Mouse (Mus musculus): Measurements from ENCODE around the gene Ddx41.
A peak's percentile ranks its signal among the peaks of the same experiment; 100 is the strongest.
"Not testable (repeated sequence)": the region's sequence is repeated elsewhere in the genome, so short reads cannot be mapped to it uniquely, and the experiment has no call there.

The Ddx41 gene

DNA sequence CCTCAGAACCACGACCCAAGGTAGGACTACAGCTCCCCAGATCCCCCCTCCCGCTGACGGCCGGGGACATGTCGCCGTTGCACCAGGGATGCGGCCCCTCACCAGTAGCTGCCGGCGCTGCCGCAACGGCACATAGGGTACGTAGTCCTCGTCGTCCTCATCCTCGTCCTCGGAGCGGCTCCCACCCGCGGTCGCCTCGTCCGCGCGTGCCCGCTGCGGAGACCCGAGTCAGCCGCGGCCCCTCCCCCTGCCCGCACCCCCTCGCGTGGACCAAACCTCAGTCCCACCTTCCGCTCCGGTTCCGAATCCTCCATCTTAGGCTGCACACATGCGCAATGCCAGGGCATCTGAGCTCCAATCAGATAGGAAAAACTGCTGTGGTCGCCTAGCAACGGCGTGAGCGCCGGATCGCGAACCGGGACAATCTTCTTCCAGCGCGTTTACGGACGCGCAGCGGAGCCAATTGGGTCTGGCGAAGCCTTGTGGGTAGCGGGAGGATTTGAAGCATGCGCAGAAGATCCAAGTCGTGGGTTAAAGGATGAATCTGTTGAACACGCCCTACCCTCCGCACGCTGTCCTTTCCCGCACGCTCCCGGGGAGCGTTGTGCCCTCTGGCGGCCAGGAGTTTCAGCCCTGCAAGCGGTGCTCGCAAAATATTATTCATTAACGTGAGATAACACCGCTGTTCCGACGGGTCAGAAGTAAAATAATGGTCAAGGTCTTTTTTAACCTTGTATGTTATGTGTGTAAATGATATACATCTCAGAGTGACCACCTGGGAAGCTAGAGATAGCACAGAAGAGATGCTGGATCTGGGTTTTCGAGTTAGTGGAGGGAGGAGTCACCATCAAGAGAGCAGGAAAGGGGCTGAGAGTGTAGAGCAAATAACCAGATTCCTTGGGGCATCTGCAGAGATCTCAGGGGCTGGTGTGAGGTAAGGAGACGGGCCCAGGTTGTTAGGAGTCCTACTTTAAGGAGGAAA, at the start of gene Ddx41:
Gene Ddx41 (minus strand): TSS at position 465 of the 982 bp plus-strand sequence.
- peak; percentile 99 to 100 for DNase-seq

DNA sequence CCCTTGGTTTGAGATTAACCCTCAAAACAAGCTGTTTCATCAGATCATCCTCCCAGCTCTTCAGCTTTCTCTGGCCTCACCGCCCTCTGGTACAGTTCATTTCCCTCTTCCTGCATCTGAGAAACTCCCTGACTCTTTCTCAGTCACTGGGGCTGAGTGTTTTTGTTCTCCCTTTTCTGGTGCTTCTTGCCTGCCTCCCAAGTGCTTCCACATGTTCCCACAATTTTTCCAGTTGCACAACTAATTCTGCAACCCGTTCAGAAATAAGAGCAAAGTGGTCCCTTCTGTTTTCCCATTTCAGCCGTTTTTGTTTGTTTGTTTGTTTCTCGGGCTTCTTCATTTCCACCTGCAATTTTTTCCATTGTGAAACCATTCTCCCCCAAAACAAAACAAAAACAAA, 41.6 kb upstream of the Ddx41 start:
- DNase-seq, result no peak

DNA sequence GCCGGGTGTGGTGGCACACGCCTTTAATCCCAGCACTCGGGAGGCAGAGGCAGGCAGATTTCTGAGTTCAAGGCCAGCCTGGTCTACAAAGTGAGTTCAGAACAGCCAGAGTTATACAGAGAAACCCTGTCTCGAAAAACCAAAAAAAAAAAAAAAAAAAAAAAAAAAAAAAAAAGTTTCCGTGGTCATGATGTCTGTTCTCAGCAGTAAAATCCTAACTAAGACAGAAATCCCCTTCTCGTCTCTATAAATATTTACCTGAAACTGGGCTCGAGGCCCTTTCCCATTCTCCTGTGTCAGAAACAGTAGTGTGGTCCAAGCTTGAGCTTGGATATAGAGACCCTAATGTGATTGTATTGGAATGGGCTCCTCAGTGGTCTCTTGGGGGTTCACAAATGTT, 40.4 kb upstream of the Ddx41 start:
- DNase-seq, result not testable (repeated sequence)

DNA sequence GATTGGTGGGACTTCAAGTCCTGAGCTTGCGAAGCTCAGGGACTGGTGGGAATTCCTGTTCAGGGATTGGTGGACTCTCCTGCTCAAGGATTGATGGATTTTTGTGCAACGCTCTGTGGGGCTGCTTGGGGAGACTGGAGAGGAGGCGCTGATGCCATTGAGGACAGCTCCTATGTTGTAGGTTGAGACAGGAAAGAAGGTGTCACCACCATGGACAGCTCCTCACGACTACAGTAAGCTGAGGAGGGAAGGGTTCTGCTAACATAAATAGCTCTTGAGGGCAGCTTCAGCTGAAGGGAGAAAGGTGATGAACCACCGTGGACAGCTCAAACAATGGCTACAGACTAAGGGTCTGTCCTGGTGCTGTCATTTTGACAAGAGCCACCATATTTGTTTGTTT, 39.5 kb upstream of the Ddx41 start:
- no peak for DNase-seq

DNA sequence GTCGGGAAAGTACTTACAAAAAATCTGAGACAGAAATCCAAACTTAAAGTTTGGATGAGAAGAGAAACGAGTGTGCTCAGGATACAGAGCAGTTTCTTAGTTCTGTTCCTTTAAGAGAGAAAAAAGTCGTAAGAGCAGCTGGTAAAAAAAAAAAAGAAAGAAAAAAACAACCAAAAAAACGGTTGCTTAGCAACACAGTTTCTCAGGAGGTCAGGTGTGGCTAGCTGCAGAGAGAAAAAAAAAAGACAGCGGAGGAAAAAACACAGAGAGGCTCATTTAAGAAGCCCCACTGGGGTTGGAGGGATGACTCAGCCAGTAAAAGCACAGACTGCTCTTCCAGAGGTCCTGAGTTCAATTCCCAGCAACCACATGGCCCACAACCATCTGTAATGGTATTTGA, 37.9 kb upstream of the Ddx41 start:
- DNase-seq, result no peak

DNA sequence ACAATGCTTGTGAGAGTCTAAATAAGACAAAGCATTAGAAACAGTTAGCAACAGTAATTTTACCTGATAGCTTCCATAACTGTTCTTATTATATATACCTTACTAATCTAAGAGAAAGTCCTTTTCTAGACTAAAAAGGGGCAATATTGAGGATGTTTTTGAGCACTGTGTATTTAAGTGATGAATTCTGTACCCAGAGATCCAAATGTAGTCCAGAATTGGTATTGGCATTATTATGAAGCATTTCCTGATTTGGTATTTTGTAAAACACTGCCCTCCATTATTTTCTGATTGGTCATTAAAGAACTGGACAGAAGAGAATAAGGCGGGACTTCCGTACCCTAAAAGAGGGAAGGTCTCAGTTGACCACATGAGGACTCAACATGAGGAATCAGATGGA, 37.0 kb upstream of the Ddx41 start, which contains the start of gene Tmed9:
Gene Tmed9 (plus strand): TSS at position 301 of the 400 bp plus-strand sequence.
- no peak for DNase-seq

DNA sequence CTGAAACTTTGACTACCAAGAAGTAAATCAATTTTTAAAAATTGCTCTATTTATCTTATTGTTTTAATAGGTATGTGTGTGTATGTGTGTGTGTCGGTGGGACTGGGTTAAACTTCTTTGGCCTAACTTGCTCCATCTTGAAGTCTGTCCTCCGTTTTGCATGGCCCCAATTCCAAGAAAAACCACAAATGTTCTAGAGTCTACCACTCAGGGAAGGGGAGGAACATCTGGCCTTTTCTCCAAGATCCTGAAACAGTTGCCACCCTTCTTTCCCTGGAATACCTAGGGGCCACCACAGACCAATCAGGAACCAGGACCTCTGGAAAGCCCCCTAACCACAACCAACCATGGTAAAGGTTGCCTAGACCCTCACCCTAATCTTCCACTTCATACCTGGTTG, 35.5 kb upstream of the Ddx41 start:
- no peak for DNase-seq

DNA sequence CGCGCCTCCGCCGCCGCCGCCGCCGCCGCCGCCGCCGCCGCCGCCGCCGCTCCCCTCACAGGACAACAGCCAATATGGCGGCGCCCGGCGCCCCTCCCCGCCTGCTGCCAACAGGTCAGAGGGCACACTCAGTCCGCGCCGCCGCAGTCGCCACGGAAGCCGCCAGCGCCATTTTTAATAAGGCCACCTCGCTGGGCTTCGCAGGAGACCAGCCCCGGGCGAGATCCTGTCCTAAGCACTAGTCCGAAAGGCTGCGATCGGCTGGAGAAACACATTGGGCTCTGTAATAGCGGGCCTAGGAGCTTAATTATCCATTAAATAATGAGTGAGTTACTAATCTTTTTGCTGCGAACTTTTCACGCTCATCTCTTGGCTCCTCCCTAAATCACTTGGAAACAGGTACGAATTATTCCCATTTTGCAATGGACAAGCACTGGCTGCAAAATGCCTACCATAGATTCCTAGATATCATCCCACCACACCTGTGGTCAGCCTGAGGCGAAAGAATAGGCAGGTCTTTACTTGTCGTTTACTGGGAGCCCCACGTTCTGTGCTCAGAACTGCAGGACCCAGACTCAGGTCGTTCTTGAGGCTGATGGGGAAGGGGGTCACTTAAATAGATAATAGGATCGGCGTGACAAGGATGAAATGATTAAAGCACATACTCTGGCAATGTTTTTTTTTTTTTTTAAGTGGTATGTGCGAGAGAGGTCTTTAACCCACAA, 34.7 kb upstream of the Ddx41 start, which contains the start of gene Fam193b:
Gene Fam193b (minus strand): TSS at position 94 of the 725 bp plus-strand sequence.
- peak; percentile 96 to 97 for DNase-seq

DNA sequence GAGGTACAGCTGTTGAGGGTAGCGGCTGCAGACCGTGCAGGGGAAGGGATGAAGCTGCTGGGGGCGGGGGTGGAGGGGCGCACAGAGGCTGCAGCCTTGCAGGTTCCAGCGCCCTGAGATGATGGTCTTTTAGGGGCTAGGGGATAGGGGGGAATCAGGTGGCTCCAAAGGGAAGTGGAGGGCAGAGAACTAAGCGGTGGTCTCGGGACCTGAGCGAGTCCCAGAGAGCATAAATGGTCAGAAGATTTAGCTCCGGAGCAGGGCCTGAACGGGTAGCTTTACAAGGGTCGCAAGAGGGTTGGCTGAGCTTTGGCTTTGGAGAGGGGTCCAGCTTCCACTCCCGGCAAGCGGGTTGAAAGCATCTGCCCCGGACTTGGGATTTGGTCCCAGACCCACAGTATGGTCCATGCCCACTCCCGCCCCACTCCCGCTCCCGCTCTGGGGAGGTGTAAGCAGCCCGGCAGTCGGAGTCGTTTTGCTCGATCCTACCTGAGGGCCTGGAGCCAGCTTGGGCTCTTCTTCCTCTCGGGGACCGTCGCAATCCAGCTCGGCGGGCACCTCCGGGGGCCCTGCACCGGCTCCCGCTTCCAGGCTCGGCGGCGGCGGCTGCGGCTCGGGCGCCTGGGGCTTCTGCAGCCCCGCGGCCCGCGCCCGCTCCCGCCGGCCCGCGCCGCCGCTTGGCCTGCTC, 34.0 kb upstream of the Ddx41 start:
- peak; percentile 45 to 54 for DNase-seq

DNA sequence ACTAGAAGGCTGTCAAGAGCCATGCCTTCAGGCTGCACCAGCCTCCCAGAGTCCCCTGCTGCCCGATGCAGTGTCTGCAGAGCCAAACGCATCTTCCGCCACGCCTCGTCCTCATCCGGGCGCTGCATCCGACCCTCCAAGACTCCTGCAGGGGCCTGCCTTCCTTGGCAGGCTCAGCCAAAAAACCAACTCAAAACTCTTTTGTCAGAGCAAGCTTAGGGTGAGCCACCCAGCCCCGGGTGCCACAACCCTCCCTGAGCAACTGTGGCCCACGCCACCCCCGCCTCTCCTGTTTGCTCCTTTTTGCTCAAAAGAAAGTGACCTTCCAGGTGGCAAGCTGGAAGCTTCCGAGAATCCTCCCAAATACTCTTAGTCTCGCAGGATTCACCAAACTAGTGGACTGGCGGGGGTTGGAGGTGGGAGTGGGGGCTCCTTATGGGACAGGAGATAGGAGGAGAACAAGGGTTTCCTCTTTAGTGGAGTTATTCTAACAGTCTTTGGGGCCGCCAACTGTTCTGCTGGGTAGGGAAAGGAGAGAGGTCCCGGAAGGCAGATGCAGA, 33.3 kb upstream of the Ddx41 start:
- peak; percentile 21 for DNase-seq

DNA sequence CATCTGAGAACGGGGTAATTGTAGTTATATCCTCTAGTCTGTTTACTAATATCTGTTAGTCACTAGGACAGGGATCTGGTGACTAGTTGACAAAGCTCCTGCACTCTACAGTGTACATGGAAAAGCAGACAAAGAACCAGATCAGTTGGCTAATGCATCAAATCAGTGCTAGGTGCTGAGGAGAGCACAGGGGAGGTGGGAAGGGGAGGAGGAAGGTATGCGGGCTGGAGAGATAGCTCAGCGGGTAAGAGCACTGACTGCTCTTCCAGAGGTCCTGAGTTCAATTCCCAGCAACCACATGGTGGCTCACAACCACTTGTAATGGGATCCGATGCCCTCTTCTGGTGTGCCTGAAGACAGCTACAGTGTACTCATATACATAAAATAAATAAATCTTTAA, 32.1 kb upstream of the Ddx41 start:
- DNase-seq, result not testable (repeated sequence)

DNA sequence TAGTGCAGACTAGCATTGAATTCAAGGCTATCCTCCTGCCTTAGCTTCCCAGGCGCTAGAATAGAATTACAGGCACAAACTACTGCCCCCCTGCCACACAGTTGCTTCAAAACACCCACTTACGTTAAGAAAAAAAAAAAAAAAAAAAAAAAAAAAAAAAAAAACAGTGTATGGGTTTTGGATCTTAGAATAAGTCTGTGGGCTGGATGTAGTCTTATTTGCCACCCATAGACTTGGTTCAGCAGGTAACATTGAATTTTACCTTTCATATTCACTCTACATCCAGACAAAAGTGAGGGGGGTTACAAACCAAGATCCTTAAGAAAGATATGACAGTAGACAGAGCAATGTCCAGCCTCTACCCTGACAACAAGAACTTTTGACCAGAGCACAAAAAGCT, 31.5 kb upstream of the Ddx41 start:
- DNase-seq, result no peak

DNA sequence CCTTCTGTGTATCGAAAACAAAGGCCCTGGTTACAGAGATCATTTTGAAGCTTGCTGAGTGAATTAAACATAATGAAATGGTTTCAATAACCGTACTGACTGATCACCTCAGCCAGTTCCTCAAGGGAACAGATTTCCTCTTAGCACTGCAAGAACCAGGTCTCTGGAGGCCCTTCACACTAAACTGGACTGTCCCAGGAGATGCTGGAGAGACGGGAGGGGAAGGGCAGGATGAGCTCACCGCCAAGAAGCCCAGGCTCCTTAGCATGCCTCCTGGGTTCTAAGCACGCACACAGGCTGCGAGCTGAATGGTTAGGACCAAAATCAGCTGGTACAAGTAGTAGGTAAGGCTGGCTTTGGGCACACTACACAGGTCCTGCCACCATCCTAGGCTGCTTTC, 30.5 kb upstream of the Ddx41 start:
- no peak for DNase-seq

DNA sequence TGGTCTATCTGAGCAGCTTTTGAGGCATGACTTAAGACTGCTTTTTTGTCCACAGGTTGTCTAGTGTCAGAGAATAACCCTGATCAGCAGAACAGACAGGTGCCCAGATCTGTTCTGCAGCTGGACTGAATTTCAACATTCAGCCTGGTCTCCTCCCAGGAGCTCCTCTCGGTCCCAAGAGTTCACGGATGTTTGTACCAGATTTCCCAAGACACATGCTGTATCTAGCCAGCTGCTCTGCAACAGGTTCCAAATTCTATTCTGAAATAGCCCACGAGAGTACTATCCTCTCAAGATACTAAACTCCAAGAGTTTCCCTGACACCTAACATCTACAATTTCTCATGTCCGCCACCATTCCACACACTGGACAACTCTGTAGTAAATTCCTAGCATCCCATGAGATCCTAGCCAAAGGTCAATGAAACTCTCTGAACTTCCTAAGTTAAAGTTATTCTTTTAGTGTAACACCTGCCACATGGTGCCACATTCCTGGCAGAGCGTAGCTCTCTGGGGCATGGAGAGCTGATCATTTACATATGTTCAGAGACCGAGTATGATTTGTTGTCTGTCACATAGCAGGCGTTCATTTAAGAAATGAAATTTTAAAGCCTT, 26.9 kb upstream of the Ddx41 start:
- DNase-seq, result no peak

DNA sequence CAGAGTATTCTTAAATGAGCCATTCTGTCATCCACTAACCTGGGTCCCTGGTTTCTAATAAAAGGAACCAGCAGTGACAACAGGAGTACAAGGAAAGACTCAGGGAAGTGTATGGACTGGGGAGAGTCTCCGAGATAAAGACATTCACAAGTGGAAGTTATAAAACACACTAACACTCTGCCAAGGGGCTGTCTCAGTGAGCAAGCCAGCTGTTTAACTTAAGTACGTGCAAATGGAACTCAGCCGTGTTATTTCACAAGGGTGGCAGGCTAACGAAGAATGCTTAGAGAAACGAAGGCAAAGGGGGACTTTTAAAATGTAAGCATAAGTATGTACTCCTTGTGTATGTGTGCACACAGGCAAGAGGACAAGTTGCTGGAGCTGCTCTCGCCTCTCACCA, 21.0 kb upstream of the Ddx41 start:
- no peak for DNase-seq

DNA sequence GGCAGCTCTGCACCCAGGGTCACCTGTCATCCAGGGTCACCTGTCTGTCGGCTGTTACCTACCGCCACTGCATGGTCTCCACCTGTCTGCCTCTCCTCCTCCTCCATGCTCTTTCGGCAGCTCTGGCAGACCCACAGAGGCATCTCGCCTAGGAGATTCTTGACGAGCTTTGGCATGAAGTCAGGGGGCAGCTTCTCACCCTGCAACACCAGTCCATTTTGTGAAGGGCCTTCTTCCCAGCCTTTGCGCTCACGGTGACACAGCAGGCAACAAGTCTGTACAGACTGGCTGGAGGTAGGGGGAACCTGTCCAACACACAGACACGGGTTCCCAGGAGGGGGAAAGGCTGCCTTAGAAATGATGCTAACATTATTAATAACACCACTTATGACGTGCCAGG, 19.5 kb upstream of the Ddx41 start:
- no peak for DNase-seq

DNA sequence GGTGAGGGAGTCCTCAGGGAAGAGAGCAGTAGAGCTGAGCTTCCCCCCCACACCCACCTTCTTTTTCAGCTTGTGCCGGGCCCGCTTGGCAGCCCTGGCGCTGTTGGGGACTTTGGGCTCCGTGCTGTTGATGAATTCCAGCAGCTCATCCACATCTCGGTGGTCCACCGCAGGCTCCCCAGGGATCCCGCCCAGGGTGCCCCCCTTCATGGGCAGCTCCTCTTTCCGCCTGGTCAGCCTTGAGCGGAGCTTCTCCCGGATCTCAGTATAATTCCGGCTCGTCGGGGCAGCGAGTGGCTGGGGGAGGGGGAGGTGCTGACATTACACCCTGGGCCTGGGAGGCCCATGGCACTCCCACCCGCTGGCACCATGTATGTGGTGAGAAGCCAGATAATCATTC, 12.6 kb upstream of the Ddx41 start:
- DNase-seq, result no peak

DNA sequence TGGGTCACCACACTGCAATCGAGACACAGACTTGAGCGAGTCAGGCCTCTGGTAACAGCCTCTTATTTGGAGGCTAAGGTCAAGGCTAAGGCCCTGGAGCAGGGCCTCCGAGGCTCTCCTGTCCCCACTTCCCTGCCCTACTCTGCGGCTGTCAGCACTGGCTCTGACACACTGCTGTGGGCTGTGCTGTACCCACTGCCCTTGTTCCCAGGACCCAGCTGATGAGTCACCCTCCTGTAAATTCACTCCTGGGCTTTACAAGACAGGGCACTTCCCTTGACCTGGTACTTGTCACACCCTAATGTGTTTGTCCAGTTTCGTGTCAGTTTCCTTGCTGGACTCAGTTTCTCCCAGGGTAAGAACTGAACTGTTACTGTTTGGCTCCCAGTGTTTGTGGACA, 12.0 kb upstream of the Ddx41 start:
- no peak for DNase-seq

DNA sequence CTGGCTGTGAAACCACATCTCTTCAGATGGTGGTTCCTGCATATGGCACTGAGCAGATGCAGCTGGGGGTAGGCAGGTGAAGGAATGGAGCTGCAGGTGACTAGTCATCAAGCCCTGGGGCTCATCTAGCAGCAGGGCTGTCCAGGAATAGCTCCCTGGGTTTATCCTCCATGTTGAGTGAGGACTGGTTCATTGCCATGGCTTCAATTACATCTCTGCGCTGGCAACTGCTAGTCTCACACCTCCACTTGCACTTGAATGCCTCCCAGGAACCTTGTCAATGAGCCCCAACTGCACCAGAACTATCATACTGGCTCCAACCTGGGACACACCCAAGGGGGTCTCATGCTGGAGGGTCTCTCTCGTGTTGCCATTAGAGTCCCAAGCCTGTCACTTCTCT, 11.5 kb upstream of the Ddx41 start:
- DNase-seq, result no peak

DNA sequence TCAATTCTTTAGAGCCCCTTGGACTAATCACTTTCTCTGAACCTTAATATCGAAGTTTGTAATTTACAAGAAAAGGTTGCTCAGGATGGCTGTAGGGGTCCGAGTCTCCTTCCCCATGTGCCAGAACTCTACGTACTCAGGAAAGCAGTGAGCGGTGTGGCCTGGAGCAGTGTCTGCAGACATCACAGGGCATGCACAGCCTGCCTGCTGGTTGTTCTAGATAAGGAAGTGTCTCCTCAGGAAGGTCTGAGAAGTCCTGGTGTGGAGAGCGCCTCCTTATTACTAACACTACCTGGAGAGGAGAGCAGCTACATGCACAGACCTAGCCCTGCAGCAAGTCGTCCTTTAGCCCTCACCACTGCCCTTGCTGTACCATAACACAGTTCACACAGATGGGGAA, 8.3 kb upstream of the Ddx41 start:
- no peak for DNase-seq

DNA sequence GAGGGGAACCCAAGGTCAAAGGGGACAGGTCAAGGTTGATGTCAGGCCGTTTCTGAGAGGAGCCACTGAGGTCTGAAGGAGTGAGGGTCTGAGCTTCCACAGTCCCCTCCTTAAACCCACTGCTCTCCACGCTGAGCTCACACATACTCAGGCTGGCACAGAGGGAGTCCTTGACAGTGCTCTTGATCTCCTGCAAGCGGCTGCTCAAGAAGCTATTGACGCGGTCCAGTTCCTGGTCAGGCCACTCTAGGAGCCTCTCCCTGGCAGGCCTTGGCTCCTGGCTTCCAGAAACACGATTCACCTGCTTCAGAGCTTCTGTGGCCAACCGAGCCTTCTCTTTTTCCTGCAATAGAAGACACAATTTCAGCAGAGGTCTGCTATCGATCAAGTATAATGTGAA, 7.0 kb upstream of the Ddx41 start:
- no peak for DNase-seq

DNA sequence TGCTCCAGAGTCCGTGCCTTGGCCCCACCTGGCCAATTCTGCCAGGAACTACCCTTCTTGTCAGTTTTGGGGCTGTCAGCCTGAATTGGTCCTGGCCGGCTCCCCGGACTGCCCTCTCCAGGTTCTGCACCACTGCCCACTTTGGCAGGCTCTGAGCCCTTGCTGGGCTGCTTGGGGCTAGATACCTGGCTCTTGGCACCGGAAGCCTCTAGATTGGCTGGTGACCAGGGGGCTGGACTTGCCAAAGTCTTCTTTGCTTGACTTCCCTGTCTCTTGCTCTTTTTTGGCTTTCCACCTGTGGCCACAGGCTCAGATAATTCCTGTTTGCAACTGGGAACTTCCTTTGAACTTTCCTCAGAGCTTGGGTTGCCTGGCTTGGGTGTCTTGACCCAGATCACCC, 6.4 kb upstream of the Ddx41 start:
- peak; percentile 25 to 26 for DNase-seq

Data from cerebellum, postnatal 36 days (tissue).